Mouse (Mus musculus): ENCODE data around the gene Sall1.

The Sall1 gene

GRCm38 (mm10) chr8:89043940-89044339 lies at the start of gene Sall1:
Gene Sall1, minus strand, starts transcription at chr8:89044162.
- peak; percentile 32; the same call in 1 of the 2 replicates for TF ChIP-seq GATA4 (IDR thresholded peaks at IDR 0.05; ENCODE audit: insufficient replicate concordance, low read length)

GRCm38 (mm10) chr8:89089916-89090315 lies 46.0 kb upstream of the Sall1 start:
- TF ChIP-seq GATA4 (IDR thresholded peaks at IDR 0.05; ENCODE audit: insufficient replicate concordance, low read length): no peak

DNA sequence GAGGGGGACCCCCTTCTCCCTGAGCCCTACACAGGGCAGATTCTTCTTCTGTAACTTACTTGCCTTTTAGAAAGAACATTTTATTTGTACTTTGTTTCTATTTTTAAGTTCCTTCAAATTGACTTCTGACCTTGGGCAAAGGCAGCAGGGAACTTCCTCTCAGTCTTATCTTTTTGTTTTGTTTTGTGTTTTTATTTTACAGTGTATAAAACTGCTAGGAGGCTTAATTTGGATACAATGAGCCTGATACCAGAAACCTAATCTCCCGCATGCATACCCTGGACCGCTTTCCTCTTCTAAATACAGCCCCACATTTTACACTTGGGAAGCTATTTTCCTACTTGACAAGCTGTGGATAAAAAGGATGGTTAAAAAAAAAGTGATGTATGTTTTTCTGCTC lies 35.2 kb upstream of the Sall1 start:
- peak; percentile 64; the same call in 1 of the 2 replicates for TF ChIP-seq GATA4 (IDR thresholded peaks at IDR 0.05; ENCODE audit: insufficient replicate concordance, low read length)

- TF ChIP-seq GATA4 (IDR thresholded peaks at IDR 0.05; ENCODE audit: insufficient replicate concordance, low read length): no peak
These were observed 29.0 kb upstream of the Sall1 start for GRCm38 (mm10) chr8:89072968-89073382.

DNA sequence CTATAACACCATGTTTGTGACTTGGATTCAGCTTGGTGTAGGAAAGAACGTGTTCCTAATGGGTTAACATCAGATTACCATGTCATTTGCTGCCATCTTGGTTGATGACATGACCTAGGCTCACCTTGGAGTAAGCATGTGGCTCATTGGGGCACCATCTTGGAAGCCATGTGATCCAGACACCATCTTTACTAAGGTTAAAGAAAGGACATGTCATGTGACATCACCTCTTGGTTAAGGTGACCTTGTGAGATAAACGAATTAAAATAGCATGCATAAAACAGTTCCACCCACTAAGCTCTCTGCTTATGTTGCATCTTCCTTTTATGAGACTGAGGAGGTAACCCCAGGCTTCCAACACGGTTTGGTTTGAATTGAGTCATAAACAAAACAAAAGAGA lies 23.5 kb upstream of the Sall1 start:
- TF ChIP-seq GATA4 (IDR thresholded peaks at IDR 0.05; ENCODE audit: insufficient replicate concordance, low read length): no peak

- TF ChIP-seq GATA4 (IDR thresholded peaks at IDR 0.05; ENCODE audit: insufficient replicate concordance, low read length): no peak
These were observed 20.1 kb upstream of the Sall1 start for GRCm38 (mm10) chr8:89064042-89064441.

DNA sequence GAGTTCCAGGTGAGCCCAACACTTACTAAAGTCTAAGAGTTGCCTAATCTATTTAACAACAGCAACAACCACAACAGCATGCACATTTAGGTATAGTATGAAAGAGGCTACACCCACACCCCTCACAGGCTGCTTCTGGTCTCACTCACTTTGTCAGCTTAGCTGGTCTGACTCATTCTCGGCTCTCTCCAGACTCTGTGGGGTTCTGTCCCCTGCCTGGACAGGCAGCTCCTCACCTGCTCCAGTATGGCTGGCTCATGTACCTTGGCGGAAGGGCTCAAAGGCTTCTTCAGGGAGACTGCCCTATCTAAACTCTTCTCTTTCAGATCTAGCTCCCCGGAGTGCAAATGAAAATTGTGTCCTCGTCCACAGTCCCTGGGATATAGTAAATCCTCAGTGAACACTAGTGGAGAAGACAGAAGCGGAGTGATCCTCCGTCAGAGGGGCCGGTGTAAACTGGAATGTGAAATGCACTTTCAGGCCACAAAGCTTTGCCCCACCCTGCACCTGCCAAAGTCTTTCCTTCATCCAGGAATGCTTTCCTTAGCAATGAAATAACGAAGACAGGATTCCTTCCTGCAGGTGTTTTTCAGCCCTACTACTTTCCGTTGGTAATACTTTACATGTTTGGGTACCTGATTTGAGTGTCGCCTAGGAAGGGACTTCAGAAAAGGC lies 19.5 kb upstream of the Sall1 start:
- no peak for TF ChIP-seq GATA4 (IDR thresholded peaks at IDR 0.05; ENCODE audit: insufficient replicate concordance, low read length)

- no peak for TF ChIP-seq GATA4 (IDR thresholded peaks at IDR 0.05; ENCODE audit: insufficient replicate concordance, low read length)
These were observed 16.8 kb upstream of the Sall1 start for GRCm38 (mm10) chr8:89060717-89061116.

GRCm38 (mm10) chr8:89059507-89059906 lies 15.5 kb upstream of the Sall1 start:
- no peak for TF ChIP-seq GATA4 (IDR thresholded peaks at IDR 0.05; ENCODE audit: insufficient replicate concordance, low read length)

GRCm38 (mm10) chr8:89052880-89053279 lies 8.9 kb upstream of the Sall1 start:
- TF ChIP-seq GATA4 (IDR thresholded peaks at IDR 0.05; ENCODE audit: insufficient replicate concordance, low read length): no peak

DNA sequence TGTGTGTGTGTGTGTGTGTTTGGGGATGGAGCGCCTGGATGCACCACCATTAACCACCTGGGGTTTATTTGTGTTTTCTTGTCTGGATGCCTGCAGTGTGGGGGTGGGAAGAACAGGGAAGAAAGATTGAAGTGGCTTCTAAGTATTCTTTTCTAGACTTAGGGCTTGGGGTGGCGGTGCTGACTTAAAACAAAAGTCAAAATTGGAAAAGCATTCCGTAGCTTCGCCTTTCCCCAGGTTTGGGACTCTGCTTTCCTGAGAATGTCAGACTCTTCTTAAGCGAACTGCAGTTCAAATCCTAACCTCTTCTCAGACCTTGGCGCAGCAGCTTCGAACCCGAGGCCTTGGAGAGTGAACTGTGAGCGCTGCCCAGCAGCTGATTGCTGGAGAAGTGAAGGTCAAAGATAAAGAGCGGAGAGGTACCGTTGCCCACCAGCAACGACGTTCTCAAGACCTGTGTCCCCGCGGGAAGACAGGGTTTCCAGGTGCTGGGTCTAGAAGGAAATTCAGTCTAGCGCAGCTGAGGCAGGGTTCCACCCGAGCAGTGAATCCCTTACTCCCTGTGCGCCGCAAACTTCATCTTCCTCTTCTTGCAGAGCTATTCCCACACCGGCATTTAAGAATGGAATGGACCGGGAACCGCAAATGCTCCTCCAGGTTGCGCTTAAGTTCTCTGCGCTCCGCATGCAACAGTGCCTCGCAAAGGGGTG lies 2.8 kb upstream of the Sall1 start:
- TF ChIP-seq GATA4 (IDR thresholded peaks at IDR 0.05; ENCODE audit: insufficient replicate concordance, low read length): no peak

DNA sequence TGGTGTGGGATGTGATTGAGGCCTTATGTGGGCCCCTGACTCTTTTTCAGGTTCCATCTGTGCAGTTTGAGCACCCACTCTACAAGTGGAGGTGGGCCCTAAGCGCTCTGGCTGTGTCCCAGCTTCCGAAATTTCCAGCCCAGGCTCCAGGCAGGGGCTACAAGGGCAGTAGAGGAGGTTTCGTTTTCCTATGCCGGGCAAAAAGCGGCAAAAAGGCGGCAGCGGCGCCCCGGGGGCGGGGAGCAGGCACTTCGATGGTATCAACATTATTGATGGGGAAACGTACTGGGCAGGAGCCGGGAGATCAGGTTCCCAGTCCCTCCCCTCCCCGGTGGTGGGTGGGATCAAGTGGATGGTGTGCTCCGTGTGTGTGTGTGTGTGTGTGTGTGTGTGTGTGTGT lies 2.3 kb upstream of the Sall1 start:
- TF ChIP-seq GATA4 (IDR thresholded peaks at IDR 0.05; ENCODE audit: insufficient replicate concordance, low read length): no peak

DNA sequence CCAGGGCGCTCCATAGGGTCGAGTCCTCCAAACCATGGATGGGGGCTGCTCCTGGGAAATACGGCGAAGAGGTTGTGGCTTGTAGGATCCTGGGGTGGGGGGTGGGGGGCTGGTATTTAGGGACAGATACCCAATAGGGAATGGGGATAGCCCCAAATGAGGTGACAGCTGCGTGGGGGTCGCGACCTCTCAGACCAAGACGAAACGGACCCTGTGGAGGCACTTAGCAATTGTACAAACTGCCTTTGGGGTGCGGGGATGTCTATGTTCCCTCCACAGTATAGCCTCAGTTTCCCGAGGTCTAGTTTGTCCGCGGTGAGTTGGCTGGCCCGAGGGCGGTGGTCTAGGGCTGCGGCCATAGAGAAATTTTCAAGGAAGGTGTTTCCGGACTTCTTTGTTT lies 1.8 kb upstream of the Sall1 start:
- TF ChIP-seq GATA4 (IDR thresholded peaks at IDR 0.05; ENCODE audit: insufficient replicate concordance, low read length): no peak

DNA sequence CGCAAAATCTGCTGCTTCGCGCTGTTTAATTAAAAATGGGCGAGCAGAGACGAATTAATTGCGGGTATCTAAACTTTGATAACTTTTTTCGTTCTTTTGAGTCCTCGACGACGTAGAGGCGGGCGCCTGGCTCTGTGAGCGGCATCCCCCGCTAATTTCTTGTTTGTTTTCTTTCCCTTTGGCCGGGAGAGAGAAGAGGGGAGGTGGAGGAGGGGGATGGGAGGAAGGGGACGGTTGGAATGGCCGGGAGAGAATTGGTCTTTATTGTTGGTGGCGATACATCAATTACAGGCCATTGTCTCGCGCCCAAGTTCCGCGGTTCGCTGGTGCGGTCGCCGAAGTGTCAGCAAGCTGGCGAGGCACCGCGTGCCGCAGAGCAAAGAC lies 1.2 kb upstream of the Sall1 start:
- TF ChIP-seq GATA4 (IDR thresholded peaks at IDR 0.05; ENCODE audit: insufficient replicate concordance, low read length): no peak

GRCm38 (mm10) chr8:89044511-89045217 lies 702 bp upstream of the Sall1 start:
- no peak for TF ChIP-seq GATA4 (IDR thresholded peaks at IDR 0.05; ENCODE audit: insufficient replicate concordance, low read length)

GRCm38 (mm10) chr8:89043371-89043841 lies 556 bp downstream of the Sall1 start:
- TF ChIP-seq GATA4 (IDR thresholded peaks at IDR 0.05; ENCODE audit: insufficient replicate concordance, low read length): no peak
